Mouse (Mus musculus): ENCODE measurements around the gene Scaf8.

DNA sequence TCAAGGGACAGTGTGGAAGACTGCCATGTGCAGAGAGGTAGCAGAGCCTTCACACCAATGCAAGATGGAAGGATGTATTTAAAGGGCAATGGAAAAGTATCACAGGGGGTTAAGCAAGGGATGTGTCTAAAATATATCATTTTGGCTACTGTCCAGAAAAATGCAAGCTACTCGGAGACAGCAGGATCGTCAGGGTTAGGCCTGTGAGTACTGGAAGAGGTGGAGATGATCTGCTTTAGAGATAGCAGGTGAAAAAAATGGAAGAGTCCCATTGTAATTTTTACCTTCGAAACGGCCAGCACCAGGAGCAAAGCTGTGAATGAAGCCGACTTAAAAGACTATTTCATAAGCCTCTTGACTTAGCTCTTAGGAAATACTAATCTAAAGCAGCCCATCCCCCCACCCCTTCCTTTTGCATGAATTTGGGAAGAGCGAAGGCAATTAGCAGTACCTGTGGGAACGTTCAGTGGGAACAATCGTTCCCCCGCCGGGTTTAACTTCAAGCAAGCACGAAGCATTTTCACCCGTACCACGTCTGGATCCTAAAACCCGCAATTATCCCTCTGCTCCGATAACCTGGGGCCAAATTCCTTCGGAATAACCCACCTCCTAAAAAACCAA lies 925 bp upstream of the Scaf8 start:
- TF ChIP-seq CTCF (IDR thresholded peaks at IDR 0.05; ENCODE audit: extremely low read depth, insufficient read depth, low read length) (no peak), POLR2A (IDR thresholded peaks at IDR 0.05; ENCODE audit: extremely low read depth, insufficient read depth, low read length) (no peak)

Measured in cortical plate, adult 2 months (tissue).